Mouse (Mus musculus): ENCODE measurements around the gene Hist2h4. TPM values are rescaled to one million over a fixed set of nuclear protein-coding genes. Genes with fewer than 3 reads are reported as not detected.
A peak's percentile ranks its signal among the peaks of the same experiment; 100 is the strongest.
"Not testable (repeated sequence)": the region's sequence is repeated elsewhere in the genome, so short reads cannot be mapped to it uniquely, and the experiment has no call there.

Hist2h4 gene
- polyA plus RNA-seq, 1 experiment from 2014 or later, result 2.7 TPM

DNA sequence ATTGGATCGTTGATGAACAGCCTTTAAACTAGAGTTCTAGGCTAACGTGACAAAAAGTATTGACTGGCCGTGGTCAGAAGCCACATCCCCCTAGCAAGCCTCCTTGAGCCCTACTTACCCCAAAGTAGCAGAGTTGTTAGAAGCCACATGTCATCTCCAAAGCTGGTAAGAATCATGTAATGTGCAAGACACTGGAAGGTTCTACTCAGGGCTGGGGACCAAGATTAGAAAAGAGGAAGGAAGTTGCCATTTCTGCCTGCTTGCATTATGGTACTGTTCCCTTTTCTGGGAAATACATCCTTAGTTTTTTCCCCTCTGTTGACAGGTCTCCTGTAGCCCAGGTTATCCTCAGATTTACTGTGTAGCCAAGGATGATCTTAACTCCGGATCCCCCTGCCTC, 30.7 kb upstream of the Hist2h4 start, which contains the start of gene Fcgr1:
Fcgr1 (minus strand) TSS at position 183 of the 400 bp plus-strand sequence.
- Histone ChIP-seq H3K27me3 (ENCODE audit: control insufficient read depth, insufficient read depth, low read length) (no peaks in the 10 kb centered on the region), H3K27ac (ENCODE audit: low read depth, low read length) (no peak within 1 kb of the TSS), H3K9ac (ENCODE audit: low read depth, low read length) (no peak within 1 kb of the TSS), H3K36me3 (ENCODE audit: control insufficient read depth, insufficient read depth, low read length) (no peaks in the 10 kb centered on the region), H3K4me1 (ENCODE audit: control insufficient read depth, insufficient read depth, low read length) (no peaks in the 10 kb centered on the region), H3K4me3 (ENCODE audit: low read depth, low read length) (no peak within 1 kb of the TSS), H3K9me3 (replicated peaks; ENCODE audit: control insufficient read depth, low read length) (no peaks in the 10 kb centered on the region), H3K4me2 (no peak within 1 kb of the TSS)
- WGBS (ENCODE audit: insufficient replicate concordance), result 77% methylated on average over 4 of the region's 4 CpGs
- ATAC-seq (replicated peaks; ENCODE audit: insufficient number of reproducible peaks, low FRiP score, low TSS enrichment), result no peak

DNA sequence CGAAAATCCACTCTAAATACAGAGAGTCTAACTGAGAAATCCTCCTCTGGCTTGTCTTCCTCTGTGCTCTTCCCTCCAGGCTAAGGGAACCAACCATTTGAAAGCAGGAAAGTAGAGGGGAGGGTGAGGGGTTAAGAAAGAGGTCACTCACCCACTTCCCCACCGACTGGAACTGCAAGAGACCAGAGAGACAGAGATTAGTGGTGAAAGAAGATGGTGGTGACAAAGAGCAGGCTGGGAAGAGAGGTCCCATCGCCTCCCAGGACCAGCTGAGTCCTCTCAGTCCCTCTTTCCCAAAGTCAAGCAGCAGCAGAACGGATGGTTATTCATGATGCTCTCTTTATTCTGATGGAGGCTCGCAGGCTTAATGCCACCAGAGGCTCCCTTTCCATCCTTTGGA, 30.3 kb upstream of the Hist2h4 start:
- no peaks in the 10 kb centered on the region for H3K9me3 ChIP-seq (replicated peaks; ENCODE audit: control insufficient read depth, low read length)
- no peak overlapping the region for H3K27ac ChIP-seq (ENCODE audit: low read depth, low read length)
- no peaks in the 10 kb centered on the region for H3K36me3 ChIP-seq (ENCODE audit: control insufficient read depth, insufficient read depth, low read length)
- 50% methylated on average over 5 of the region's 5 CpGs for WGBS (ENCODE audit: insufficient replicate concordance)
- no peaks in the 10 kb centered on the region for H3K4me1 ChIP-seq (ENCODE audit: control insufficient read depth, insufficient read depth, low read length)
- no peak overlapping the region for H3K4me3 ChIP-seq (ENCODE audit: low read depth, low read length)
- H3K4me2 ChIP-seq, result no peak overlapping the region
- no peaks in the 10 kb centered on the region for H3K27me3 ChIP-seq (ENCODE audit: control insufficient read depth, insufficient read depth, low read length)
- ATAC-seq (replicated peaks; ENCODE audit: insufficient number of reproducible peaks, low FRiP score, low TSS enrichment), result no peak
- no peak overlapping the region for H3K9ac ChIP-seq (ENCODE audit: low read depth, low read length)

DNA sequence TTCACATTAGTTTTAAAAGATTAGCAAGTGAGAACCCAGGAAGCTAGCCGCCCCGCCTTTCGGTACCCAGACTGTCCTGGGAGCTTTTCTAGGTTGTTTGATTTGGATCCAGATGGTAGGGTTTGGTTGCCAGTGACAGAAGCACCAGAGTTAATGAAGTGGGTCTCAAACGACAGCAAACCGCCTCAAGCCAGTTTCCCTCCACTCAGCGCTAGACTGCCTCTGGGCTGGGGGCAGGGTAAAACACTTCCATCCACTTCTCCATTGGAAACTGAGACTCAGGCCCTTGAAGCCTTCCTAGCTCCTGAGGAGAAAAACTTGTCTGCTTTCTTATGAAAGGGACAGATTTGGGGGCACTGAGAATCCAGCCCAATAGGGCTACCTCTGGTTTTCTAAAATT, 29.5 kb upstream of the Hist2h4 start:
- no peak for ATAC-seq (replicated peaks; ENCODE audit: insufficient number of reproducible peaks, low FRiP score, low TSS enrichment)
- Histone ChIP-seq H3K9ac (ENCODE audit: low read depth, low read length) (no peak overlapping the region), H3K4me2 (no peak overlapping the region), H3K4me1 (ENCODE audit: control insufficient read depth, insufficient read depth, low read length) (no peaks in the 10 kb centered on the region), H3K36me3 (ENCODE audit: control insufficient read depth, insufficient read depth, low read length) (no peaks in the 10 kb centered on the region), H3K27ac (ENCODE audit: low read depth, low read length) (no peak overlapping the region), H3K27me3 (ENCODE audit: control insufficient read depth, insufficient read depth, low read length) (no peaks in the 10 kb centered on the region), H3K9me3 (replicated peaks; ENCODE audit: control insufficient read depth, low read length) (no peaks in the 10 kb centered on the region), H3K4me3 (ENCODE audit: low read depth, low read length) (no peak overlapping the region)
- 63% methylated on average over 6 of the region's 6 CpGs for WGBS (ENCODE audit: insufficient replicate concordance)

DNA sequence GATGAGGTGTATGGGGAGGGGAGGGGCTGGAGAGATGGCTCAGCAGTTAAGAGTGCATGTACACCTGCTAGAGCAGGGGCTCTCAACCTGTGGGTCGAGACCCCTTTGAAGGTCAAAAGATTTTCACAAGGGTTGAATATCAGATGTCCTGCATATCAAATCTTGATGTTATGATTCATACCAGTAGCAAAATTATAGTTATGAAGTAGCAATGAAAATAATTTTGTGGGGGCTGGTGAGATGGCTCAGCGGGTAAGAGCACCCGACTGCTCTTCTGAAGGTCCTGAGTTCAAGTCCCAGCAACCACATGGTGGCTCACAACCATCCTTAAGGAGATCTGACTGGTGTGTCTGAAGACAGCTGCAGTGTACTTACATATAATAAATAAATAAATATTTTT, 27.6 kb upstream of the Hist2h4 start:
- not testable (repeated sequence) for ATAC-seq (replicated peaks; ENCODE audit: insufficient number of reproducible peaks, low FRiP score, low TSS enrichment); H3K4me2 ChIP-seq; H3K4me3 ChIP-seq (ENCODE audit: low read depth, low read length); H3K4me1 ChIP-seq (ENCODE audit: control insufficient read depth, insufficient read depth, low read length); H3K9me3 ChIP-seq (replicated peaks; ENCODE audit: control insufficient read depth, low read length); H3K27ac ChIP-seq (ENCODE audit: low read depth, low read length); H3K9ac ChIP-seq (ENCODE audit: low read depth, low read length); H3K36me3 ChIP-seq (ENCODE audit: control insufficient read depth, insufficient read depth, low read length); H3K27me3 ChIP-seq (ENCODE audit: control insufficient read depth, insufficient read depth, low read length)
- WGBS (ENCODE audit: insufficient replicate concordance), result 88% methylated on average over 3 of the region's 3 CpGs

DNA sequence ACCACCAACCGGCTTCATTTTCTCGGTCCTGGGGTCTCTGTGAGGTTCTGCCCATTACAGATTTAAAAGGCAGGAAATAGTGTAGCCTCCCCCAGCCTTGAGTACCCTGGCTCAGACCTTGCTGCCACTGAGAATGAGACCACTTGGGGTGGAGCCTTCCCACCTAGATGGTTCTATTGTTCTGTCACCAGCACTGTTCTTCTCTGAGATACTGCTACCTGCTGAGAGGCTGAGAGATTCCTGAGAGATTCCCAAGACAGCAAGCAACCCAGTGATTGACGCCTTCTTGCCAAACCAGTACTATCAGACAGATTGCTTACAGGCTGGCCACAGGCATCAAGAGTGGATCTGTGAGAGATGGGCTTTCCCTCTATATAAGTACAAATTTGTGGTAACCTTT, 26.1 kb upstream of the Hist2h4 start:
- WGBS (ENCODE audit: insufficient replicate concordance), result 60% methylated on average over 3 of the region's 3 CpGs
- Histone ChIP-seq H3K9me3 (replicated peaks; ENCODE audit: control insufficient read depth, low read length) (no peaks in the 10 kb centered on the region), H3K4me2 (no peak overlapping the region), H3K27me3 (ENCODE audit: control insufficient read depth, insufficient read depth, low read length) (peaks cover 8% of the 10 kb centered on the region; the same call in 1 of the 2 replicates), H3K4me3 (ENCODE audit: low read depth, low read length) (no peak overlapping the region), H3K27ac (ENCODE audit: low read depth, low read length) (no peak overlapping the region), H3K4me1 (ENCODE audit: control insufficient read depth, insufficient read depth, low read length) (no peaks in the 10 kb centered on the region), H3K36me3 (ENCODE audit: control insufficient read depth, insufficient read depth, low read length) (no peaks in the 10 kb centered on the region), H3K9ac (ENCODE audit: low read depth, low read length) (no peak overlapping the region)
- no peak for ATAC-seq (replicated peaks; ENCODE audit: insufficient number of reproducible peaks, low FRiP score, low TSS enrichment)

DNA sequence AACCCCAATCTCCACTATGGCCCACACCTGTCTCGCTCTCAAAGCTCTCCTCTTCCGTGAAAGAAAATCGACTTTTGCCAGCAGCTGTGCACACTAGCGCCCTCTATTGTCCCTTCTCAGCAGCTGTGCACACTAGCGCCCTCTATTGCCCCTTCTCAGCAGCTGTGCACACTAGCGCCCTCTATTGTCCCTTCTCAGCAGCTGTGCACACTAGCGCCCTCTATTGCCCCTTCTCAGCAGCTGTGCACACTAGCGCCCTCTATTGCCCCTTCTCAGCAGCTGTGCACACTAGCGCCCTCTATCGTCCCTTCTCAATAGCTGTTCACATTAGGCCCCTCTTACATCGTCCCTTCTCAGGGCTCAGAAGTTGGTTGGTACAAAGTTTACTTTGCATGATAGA, 24.2 kb upstream of the Hist2h4 start:
- H3K27me3 ChIP-seq (ENCODE audit: control insufficient read depth, insufficient read depth, low read length), result peaks cover 18% of the 10 kb centered on the region
- H3K36me3 ChIP-seq (ENCODE audit: control insufficient read depth, insufficient read depth, low read length); H3K9me3 ChIP-seq (replicated peaks; ENCODE audit: control insufficient read depth, low read length); H3K4me2 ChIP-seq; H3K4me3 ChIP-seq (ENCODE audit: low read depth, low read length); H3K4me1 ChIP-seq (ENCODE audit: control insufficient read depth, insufficient read depth, low read length); ATAC-seq (replicated peaks; ENCODE audit: insufficient number of reproducible peaks, low FRiP score, low TSS enrichment); H3K27ac ChIP-seq (ENCODE audit: low read depth, low read length); H3K9ac ChIP-seq (ENCODE audit: low read depth, low read length): not testable (repeated sequence)
- 89% methylated on average over 11 of the region's 11 CpGs for WGBS (ENCODE audit: insufficient replicate concordance)

DNA sequence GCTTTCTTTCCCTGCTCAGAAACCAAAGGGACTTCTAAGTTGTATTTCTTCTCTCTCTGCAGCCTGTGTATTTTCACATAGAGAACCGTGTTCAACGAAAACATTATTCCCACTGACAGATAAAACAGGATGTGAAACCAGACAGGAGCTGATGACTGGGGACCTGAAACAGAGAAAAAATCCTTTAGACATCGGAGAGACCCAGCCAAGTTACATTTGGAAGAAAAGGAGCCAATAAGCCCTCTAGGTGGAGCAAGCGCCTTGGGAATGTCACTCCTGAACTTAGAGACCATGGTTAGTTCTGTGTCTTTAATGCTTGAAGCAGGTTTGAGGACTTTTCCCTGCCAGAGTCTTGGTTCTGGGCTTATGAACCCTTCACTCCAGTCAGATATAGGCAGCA, 21.3 kb upstream of the Hist2h4 start:
- H3K4me2 ChIP-seq, result peak overlapping the region; percentile 41
- H3K36me3 ChIP-seq (ENCODE audit: control insufficient read depth, insufficient read depth, low read length), result no peaks in the 10 kb centered on the region
- no peaks in the 10 kb centered on the region for H3K4me1 ChIP-seq (ENCODE audit: control insufficient read depth, insufficient read depth, low read length)
- H3K9ac ChIP-seq (ENCODE audit: low read depth, low read length), result no peak overlapping the region
- peaks cover 20% of the 10 kb centered on the region for H3K27me3 ChIP-seq (ENCODE audit: control insufficient read depth, insufficient read depth, low read length)
- H3K9me3 ChIP-seq (replicated peaks; ENCODE audit: control insufficient read depth, low read length), result no peaks in the 10 kb centered on the region
- no peak overlapping the region for H3K27ac ChIP-seq (ENCODE audit: low read depth, low read length)
- no peak for ATAC-seq (replicated peaks; ENCODE audit: insufficient number of reproducible peaks, low FRiP score, low TSS enrichment)
- H3K4me3 ChIP-seq (ENCODE audit: low read depth, low read length), result no peak overlapping the region
- 14% methylated on average over 4 of the region's 4 CpGs for WGBS (ENCODE audit: insufficient replicate concordance)

DNA sequence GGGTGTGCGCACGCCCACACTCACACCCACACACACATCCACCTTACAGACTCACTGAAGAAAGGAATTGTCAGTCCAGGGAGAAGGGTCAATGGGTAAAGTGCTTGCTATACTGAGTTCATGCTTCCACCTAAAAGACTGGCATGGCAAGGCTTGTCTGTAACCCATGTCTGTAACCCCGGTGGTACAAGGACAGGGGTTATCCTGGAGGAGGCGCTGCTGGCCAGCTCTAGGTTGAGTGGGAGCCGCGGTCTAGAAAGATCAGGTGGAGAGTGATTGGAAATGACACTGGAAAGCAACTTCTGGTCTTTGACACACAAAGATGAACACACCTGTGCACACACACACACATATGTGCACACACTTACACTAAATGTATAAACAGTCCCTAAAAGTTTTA, 17.5 kb upstream of the Hist2h4 start:
- Histone ChIP-seq H3K9ac (ENCODE audit: low read depth, low read length) (no peak overlapping the region), H3K4me2 (no peak overlapping the region)

DNA sequence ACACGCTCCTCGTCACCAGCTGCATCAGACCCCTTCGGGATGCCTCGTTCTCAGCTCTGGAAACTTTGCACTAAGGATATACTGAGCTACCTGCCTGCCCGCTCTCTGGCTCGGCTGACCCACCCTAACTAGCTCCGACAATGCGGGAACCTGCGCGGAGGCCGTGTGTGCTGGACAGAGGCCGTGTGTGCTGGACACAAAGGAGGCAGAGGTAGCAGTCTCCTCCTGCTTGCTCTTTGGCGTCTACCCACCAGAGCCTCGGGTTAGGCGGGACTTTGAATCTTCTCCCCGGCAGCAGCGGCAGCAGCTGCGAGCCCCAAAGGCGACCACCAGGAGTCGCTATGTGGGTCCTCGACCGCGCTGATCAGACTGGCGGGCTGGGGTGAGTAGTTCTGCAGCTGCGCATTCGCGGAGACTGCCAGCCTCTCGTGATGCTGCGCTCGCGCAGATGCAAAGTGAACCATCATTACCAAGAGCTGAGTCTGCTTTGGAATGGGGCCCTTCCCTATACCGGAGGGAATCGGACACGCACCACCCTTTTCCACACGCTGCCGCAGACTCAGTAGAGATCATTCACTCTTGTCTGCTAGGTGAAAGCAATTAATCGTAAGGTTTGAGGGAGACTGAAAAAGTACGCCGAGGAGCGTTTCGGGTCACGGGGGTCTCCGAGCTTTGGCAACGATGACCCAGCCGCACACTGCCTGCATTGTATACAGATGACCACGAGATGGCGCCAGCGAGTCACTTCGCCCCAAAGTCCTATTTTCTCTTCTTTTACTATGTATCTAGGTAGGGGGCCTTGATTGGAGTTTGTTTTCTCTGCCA, 14.9 kb upstream of the Hist2h4 start:
- Histone ChIP-seq H3K27ac (ENCODE audit: low read depth, low read length) (peak overlapping the region; percentile 80), H3K27me3 (ENCODE audit: control insufficient read depth, insufficient read depth, low read length) (peaks cover 4% of the 10 kb centered on the region; the same call in 1 of the 2 replicates), H3K4me1 (ENCODE audit: control insufficient read depth, insufficient read depth, low read length) (peaks cover 4% of the 10 kb centered on the region; the same call in 1 of the 2 replicates), H3K4me3 (ENCODE audit: low read depth, low read length) (peak overlapping the region; percentile 56), H3K9ac (ENCODE audit: low read depth, low read length) (peak overlapping the region; percentile 79), H3K9me3 (replicated peaks; ENCODE audit: control insufficient read depth, low read length) (no peaks in the 10 kb centered on the region), H3K4me2 (peak overlapping the region; percentile 93), H3K36me3 (ENCODE audit: control insufficient read depth, insufficient read depth, low read length) (no peaks in the 10 kb centered on the region)
- WGBS (ENCODE audit: insufficient replicate concordance), result under 1% methylated on average over 49 of the region's 49 CpGs
- ATAC-seq (replicated peaks; ENCODE audit: insufficient number of reproducible peaks, low FRiP score, low TSS enrichment), result peak; percentile 82

More for the DNA sequence above, 17.5 kb upstream of the Hist2h4 start:
- H3K27me3 ChIP-seq (ENCODE audit: control insufficient read depth, insufficient read depth, low read length), result peaks cover 15% of the 10 kb centered on the region
- peaks cover 4% of the 10 kb centered on the region; the same call in 1 of the 2 replicates for H3K4me1 ChIP-seq (ENCODE audit: control insufficient read depth, insufficient read depth, low read length)
- no peak overlapping the region for H3K27ac ChIP-seq (ENCODE audit: low read depth, low read length)
- no peaks in the 10 kb centered on the region for H3K9me3 ChIP-seq (replicated peaks; ENCODE audit: control insufficient read depth, low read length)
- WGBS (ENCODE audit: insufficient replicate concordance), result 47% methylated on average over 6 of the region's 6 CpGs
- no peaks in the 10 kb centered on the region for H3K36me3 ChIP-seq (ENCODE audit: control insufficient read depth, insufficient read depth, low read length)
- H3K4me3 ChIP-seq (ENCODE audit: low read depth, low read length), result no peak overlapping the region
- no peak for ATAC-seq (replicated peaks; ENCODE audit: insufficient number of reproducible peaks, low FRiP score, low TSS enrichment)

Measured in heart, embryonic 11.5 days (tissue).